Mouse (Mus musculus) embryonic facial prominence, embryonic 10.5 days (tissue): ENCODE measurements around the gene U2af1l4. TPM values are rescaled to one million over a fixed set of nuclear protein-coding genes. Genes with fewer than 3 reads are reported as not detected.

Experiments
- DNase-seq: peaks from one replicate; pipeline ENCODE4 v3.0.0-alpha.2; 2017; ENCODE audit warnings: low spot score
- H3K27ac ChIP-seq: fragments of 300-500 bp; sonication (generic); replicated peaks from 2 replicates; pipeline ENCODE4 v1.5.1; 2016; ENCODE audit warnings: mild to moderate bottlenecking
- H3K27me3 ChIP-seq: fragments of 300-500 bp; sonication (generic); replicated peaks from 2 replicates; pipeline ENCODE4 v1.6.1; 2016; ENCODE audit warnings: low read depth, mild to moderate bottlenecking; ENCODE audit not compliant: poor library complexity, severe bottlenecking
- H3K36me3 ChIP-seq: fragments of 300-500 bp; sonication (generic); replicated peaks from 2 replicates; pipeline ENCODE4 v1.6.1; 2016; ENCODE audit warnings: mild to moderate bottlenecking, moderate library complexity
- H3K4me1 ChIP-seq: fragments of 300-500 bp; sonication (generic); 2 replicates; pipeline ENCODE4 v1.6.1; 2016
- H3K4me3 ChIP-seq: fragments of 300-500 bp; sonication (generic); 2 replicates; pipeline ENCODE4 v1.5.1; 2016; ENCODE audit warnings: mild to moderate bottlenecking, moderate library complexity
- H3K9me3 ChIP-seq: fragments of 300-500 bp; sonication (generic); 2 replicates; pipeline ENCODE4 v1.6.1; 2016; ENCODE audit warnings: mild to moderate bottlenecking
- WGBS: fragments of 180-500 bp; shearing (Covaris S2); methylation state at CpG from one replicate; pipeline ENCODE4 v1.1.7; 2016; 5-methylcytosine and 5-hydroxymethylcytosine counted together
- polyA plus RNA-seq: library from polyadenylated mRNA; unstranded; fragments of >200 nt; fragmentation: Nextera tagmentation; extraction: Ambion mirVana; gene quantifications from 2 replicates; pipeline ENCODE4 v1.2.1, GENCODE M21; 2016

The U2af1l4 gene
- polyA plus RNA-seq, 1 experiment from 2014 or later: 94.9 TPM

DNA sequence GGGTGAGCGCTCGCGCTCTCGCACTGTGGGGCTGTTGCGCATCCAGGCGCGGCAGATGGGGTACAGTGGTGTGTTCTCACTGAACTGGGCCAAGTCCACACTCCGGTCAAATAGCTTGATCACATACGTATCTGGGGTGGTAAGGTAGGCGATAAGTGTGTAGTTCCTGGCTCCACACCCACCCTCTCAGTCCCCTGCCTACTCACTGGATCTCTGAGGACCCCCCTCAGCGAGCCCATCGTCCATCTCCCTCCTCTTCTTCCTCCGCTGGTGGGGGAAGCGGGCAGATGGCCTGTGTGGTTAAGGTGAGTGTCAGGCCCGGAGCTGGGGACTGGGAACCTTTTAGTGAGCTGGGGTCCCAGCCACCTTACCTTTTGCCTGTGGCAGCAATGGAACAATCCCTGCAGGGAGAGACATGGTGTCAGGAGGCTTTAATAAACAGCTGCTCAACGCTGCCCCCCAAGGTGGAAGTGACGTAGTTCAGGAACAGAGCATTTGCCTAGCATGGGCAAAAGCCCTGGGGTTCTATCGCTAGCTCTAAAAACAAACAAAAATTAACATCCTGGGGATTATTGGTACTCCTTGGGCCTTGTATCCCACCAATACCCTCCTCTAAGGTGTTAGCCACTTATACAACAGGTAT lies 6.1 kb upstream of the U2af1l4 start:
- peaks cover 37% of the 10 kb centered on the region for H3K4me1 ChIP-seq
- 92% methylated on average over 18 of the region's 18 CpGs for WGBS
- peaks cover 44% of the 10 kb centered on the region for H3K36me3 ChIP-seq
- H3K27ac ChIP-seq: no peak overlapping the region
- 0 out of 2 replicates have a peak, but pooled peaks cover 4% of the 10 kb centered on the region for H3K27me3 ChIP-seq
- H3K4me3 ChIP-seq: peak overlapping the region; percentile 23; the same call in 1 of the 2 replicates
- no peaks in the 10 kb centered on the region for H3K9me3 ChIP-seq
- DNase-seq: no peak

DNA sequence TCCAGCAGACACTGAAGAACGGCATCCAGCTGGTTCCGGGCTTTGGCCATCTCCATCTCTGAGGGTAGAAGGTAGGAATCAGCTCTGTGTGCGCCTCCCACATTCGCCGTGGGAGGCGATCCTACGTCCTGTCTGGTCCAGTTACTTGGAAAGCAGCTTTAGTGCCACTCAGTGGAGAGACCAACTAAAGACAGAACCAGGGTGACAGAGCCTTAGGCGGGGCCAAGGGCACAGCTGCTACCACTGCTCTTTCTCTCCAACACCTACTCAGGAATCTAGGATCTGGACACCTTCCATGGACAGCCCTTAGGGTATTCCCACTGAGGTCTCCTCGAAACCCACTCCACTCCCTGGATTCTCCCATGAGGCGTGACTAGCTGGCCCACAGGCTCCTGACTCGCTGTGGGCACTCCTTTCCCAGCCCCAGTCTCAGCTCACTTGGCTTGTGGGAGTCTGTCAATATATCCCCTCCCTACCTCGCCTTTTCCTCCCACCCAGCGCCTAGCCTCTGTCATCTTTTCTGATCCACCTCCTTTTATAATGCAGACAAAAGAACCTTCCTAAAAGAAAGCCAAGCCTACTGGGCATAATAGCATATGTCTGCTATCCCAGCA lies 5.1 kb upstream of the U2af1l4 start:
- Histone ChIP-seq H3K4me3 (peak overlapping the region; percentile 64), H3K36me3 (peaks cover 44% of the 10 kb centered on the region), H3K27me3 (0 out of 2 replicates have a peak, but pooled peaks cover 4% of the 10 kb centered on the region), H3K4me1 (peaks cover 37% of the 10 kb centered on the region), H3K9me3 (no peaks in the 10 kb centered on the region), H3K27ac (no peak overlapping the region)
- DNase-seq: no peak
- WGBS: 93% methylated on average over 13 of the region's 13 CpGs

DNA sequence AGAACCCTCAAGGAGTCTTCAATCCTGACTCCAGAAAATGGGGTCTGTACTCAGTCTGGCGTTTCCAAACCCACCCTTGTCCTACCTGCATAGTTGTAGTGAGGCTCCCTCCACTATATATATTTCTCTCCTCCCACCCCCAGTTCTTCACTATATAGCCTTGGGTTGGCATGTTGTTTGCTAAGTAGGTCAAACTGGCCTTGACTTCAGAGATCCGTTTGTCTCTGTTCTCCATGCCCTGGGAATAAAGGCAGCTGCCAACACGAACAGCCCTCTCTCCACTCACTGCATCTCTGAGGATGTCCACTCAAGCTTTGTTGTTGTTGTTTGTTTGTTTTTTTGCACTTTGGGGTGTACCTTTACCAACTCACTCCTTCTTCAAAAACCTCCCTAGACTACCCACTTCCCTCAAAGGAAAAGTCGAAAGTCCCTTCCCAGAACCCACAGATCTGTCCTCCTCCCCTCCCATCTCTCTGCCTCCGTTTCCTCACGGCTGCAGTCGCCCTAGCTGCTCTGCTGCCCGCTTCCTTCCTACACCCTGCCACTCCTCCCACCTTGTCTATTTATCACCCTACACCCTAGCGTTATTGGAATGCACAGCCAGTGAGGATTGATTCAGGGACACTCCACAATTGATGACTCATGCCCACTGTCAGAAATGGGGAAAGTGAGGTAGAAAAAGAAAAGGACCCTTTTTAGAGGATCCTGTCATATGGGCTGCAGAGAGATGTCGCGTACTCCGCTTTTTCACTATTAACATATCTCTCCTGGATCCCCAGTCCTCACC lies 4.3 kb upstream of the U2af1l4 start:
- Histone ChIP-seq H3K4me3 (peak overlapping the region; percentile 64), H3K4me1 (peaks cover 32% of the 10 kb centered on the region), H3K27me3 (0 out of 2 replicates have a peak, but pooled peaks cover 4% of the 10 kb centered on the region), H3K36me3 (peaks cover 44% of the 10 kb centered on the region), H3K9me3 (no peaks in the 10 kb centered on the region), H3K27ac (peak overlapping the region; percentile 72)
- DNase-seq: no peak
- 19% methylated on average over 12 of the region's 12 CpGs for WGBS

DNA sequence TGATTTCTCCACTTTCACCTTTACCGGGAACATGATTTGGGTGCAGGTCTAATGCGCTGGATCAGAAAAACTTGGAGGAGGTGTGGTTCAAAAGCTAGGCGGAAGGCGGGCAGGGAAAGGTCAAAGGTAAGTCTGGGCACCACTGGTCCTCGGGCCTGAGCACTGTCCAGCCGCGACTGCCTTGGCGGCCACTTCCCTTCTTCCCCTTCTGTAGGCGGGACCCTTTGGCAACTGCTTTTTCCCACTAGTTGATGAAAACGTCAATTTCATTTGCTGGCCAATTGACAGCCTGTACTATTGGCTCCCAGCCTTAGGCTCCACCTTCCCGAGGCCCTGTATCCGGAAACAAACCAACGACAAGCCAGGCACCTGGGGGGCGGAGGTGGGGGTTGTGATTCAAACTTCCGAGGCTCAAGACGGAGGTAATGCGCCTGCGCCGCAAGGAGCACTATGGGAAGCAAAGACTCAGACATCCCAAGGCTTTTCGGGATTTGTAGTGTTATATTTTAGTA lies 3.6 kb upstream of the U2af1l4 start, which contains the start of gene Lin37:
Gene Lin37, minus strand, starts transcription at position 396 of the 512 bp plus-strand sequence.
- Histone ChIP-seq H3K36me3 (peaks cover 42% of the 10 kb centered on the region), H3K27me3 (no peaks in the 10 kb centered on the region), H3K4me1 (peaks cover 37% of the 10 kb centered on the region), H3K27ac (peak within 1 kb of the TSS; percentile 72), H3K4me3 (peak within 1 kb of the TSS; percentile 64), H3K9me3 (no peaks in the 10 kb centered on the region)
- under 1% methylated on average over 20 of the region's 20 CpGs for WGBS
- peak; percentile 96 for DNase-seq

DNA sequence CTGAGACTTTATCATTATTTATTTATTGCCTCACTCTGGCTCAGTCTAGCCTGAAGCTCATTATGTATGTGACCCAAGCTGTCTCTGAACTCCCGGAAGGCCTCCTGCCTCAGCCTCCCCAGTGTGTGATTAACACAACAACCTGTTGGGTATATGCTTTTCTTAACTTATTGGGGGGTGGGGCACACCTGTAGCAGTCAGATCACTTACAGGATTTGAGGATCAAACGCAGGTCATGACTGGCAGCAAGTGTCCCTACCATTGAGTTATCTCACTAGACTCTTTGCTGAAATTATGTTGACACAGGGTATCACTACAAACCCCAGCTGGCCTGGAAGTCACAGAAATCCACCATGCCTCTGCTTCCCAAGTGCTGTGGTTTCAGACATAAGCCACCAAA lies 2.8 kb upstream of the U2af1l4 start:
- peak overlapping the region; percentile 64 for H3K4me3 ChIP-seq
- peaks cover 42% of the 10 kb centered on the region for H3K36me3 ChIP-seq
- H3K27me3 ChIP-seq: no peaks in the 10 kb centered on the region
- no peak overlapping the region for H3K27ac ChIP-seq
- peaks cover 37% of the 10 kb centered on the region for H3K4me1 ChIP-seq
- 75% methylated on average over 2 of the region's 2 CpGs for WGBS
- no peak for DNase-seq
- no peaks in the 10 kb centered on the region for H3K9me3 ChIP-seq

DNA sequence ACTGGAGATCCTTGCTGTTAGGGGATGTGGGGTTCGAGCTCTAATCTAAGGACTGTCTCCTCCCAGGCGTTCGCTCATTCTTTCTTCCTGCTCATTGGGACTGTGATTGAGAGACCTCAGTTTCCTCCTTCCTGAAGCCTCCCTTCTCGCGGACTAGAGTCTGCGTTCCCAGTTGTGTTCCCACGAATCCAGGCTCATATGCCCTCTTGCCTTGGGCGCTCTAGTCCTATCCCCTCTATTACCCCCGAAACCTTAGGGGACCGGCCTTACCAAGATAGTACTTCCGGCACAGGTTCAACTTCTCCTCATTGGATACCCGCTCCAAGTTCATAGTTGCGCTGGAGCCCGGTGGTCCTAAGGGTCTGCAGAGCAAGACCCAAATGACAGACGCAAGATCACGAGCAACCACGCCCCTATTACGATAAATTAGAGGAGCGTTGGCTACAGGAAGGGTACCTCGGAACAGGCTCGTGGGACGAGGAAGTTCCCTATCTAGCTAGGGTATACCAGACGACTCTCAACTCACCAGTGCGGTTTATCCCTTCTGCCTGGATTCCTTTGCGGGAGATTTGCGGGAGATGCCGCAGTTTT lies 480 bp upstream of the U2af1l4 start:
- 3% methylated on average over 27 of the region's 27 CpGs for WGBS

DNA sequence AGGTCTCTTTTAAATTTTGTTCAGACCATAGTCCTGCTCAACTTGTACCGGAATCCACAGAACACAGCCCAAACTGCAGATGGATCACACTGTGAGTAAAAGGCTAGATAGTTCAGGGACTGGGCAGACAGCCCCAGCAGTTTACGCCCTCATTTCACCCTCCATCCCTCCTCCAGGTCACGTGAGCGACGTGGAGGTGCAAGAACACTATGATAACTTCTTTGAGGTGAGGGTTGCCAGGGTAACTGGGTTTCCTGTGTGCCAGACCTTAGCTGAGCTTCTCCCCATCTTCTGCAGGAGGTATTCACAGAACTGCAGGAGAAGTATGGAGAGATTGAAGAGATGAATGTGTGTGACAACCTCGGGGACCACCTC lies 792 bp downstream of the U2af1l4 start:
- 21% methylated on average over 6 of the region's 6 CpGs for WGBS
- no peak for DNase-seq
- peaks cover 49% of the 10 kb centered on the region for H3K36me3 ChIP-seq
- H3K27me3 ChIP-seq: no peaks in the 10 kb centered on the region
- H3K9me3 ChIP-seq: no peaks in the 10 kb centered on the region
- H3K4me3 ChIP-seq: peak overlapping the region; percentile 84
- peak overlapping the region; percentile 93 for H3K27ac ChIP-seq
- H3K4me1 ChIP-seq: peaks cover 27% of the 10 kb centered on the region

More for the DNA sequence above, 480 bp upstream of the U2af1l4 start:
- Histone ChIP-seq H3K27me3 (no peaks in the 10 kb centered on the region), H3K27ac (peak overlapping the region; percentile 93), H3K4me1 (peaks cover 37% of the 10 kb centered on the region), H3K36me3 (peaks cover 42% of the 10 kb centered on the region), H3K9me3 (no peaks in the 10 kb centered on the region), H3K4me3 (peak overlapping the region; percentile 84)
- no peak for DNase-seq

DNA sequence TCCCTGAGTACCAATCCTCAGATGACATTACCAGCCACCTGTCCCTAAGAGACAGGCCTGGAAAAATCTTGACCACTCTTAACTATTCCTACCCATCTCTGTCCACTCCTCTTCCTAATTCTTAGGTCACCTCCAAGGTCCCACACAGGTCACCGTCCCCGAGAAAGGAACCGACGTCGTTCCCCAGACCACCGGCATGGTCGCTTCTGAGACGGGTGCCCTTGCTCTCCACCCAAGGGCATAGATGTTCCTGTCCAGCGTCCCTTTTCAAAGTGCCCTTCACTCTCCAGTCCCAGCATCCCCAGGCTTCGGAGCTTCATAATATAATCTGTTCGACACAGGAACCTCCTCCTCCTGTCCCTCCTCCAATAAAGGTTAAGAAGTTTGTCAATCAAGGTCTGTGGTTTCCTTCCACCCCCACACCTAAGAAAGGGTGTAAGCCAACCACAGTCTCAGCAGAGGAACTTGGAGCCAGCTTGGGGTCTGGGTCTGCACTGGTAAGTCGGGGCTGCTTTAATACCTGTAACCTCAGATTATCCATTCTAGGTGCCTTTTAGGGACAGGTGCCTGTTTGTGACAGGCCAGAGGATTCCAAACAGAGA lies 2.0 kb downstream of the U2af1l4 start, which contains the start of gene Igflr1:
Gene Igflr1, plus strand, starts transcription at position 458 of the 602 bp plus-strand sequence.
- no peaks in the 10 kb centered on the region for H3K9me3 ChIP-seq
- WGBS: 94% methylated on average over 12 of the region's 12 CpGs
- DNase-seq: no peak
- peaks cover 20% of the 10 kb centered on the region for H3K4me1 ChIP-seq
- no peaks in the 10 kb centered on the region for H3K27me3 ChIP-seq
- no peak within 1 kb of the TSS for H3K27ac ChIP-seq
- H3K4me3 ChIP-seq: peak within 1 kb of the TSS; percentile 84
- H3K36me3 ChIP-seq: peaks cover 61% of the 10 kb centered on the region

DNA sequence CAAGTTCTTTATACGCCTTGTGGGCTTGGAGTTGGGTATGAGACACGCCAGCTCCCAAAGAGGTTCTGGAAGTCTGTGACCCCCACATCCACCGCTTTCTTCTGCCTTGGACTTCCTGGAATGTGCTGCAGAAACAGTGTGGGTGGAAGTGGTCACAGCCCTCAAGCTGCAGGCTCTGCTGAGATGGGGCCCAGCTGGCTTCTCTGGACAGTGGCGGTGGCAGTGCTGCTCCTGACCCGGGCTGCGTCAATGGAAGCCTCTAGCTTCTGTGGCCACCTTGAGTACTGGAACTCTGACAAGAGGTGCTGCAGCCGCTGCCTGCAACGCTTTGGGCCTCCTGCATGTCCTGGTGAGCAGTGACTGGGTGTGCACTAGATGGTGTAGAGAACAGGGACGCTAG lies 2.9 kb downstream of the U2af1l4 start:
- DNase-seq: no peak
- Histone ChIP-seq H3K27me3 (no peaks in the 10 kb centered on the region), H3K27ac (no peak overlapping the region), H3K36me3 (peaks cover 70% of the 10 kb centered on the region), H3K4me1 (peaks cover 17% of the 10 kb centered on the region), H3K9me3 (no peaks in the 10 kb centered on the region), H3K4me3 (no peak overlapping the region)
- 90% methylated on average over 9 of the region's 9 CpGs for WGBS

DNA sequence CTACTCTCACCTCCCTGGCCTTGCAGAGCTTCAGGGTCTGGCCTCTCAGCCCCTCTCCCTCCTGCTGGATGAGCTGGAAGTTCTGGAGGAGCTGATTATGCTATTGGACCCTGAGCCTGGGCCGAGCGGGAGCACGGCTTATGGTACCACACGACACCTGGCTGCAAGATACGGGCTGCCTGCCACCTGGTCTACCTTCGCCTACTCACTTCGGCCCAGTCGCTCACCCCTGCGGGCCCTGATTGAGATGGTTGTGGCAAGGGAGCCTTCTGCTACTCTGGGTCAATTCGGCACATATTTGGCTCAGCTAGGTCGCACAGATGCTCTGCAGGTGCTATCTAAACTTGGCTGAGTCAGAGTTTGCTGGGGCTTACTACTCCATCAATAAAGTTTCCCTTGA lies 4.5 kb downstream of the U2af1l4 start:
- no peak for DNase-seq
- peaks cover 8% of the 10 kb centered on the region for H3K4me1 ChIP-seq
- no peak overlapping the region for H3K4me3 ChIP-seq
- H3K27ac ChIP-seq: no peak overlapping the region
- H3K9me3 ChIP-seq: no peaks in the 10 kb centered on the region
- WGBS: 86% methylated on average over 11 of the region's 11 CpGs
- peaks cover 82% of the 10 kb centered on the region for H3K36me3 ChIP-seq
- H3K27me3 ChIP-seq: no peaks in the 10 kb centered on the region

DNA sequence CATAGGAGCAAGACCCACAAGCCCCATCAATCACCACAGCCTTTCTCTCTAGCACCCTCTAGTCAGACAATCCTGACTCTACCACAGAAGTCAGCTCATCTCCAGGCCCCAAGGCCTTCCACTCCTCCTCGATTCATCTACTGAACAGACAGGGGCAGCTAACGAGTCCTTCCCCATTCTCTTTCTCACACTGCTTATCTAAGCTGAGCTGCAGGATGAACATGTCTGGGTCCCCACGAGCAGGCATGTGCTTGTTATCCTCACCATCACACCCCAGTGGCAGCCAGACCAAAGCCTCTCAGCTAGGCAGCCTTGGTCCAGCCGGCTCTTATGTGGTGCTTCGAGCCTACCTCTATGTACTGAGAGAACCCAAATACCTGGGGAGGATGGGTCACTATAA lies 9.3 kb downstream of the U2af1l4 start:
- H3K36me3 ChIP-seq: peaks cover 98% of the 10 kb centered on the region
- WGBS: 87% methylated on average over 5 of the region's 5 CpGs

DNA sequence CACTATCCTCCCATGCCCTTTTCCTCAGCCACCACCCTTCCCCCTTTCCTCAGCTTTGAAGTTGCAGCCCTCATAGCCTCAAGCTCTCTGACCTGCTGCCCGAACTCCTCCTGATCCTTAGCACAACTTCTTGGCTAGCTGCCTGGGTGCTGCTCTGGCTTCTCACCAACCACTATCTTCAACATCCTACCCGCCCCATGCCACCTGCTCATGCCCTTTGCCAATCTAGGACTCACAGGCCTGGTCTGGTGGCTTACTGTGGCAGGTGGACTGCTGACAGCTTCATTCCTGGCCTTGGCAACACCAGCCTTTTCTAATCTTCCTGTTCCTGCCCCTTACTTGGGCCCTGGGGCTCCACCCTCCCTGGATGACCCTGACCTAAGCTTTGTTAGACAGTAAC lies 9.9 kb downstream of the U2af1l4 start:
- H3K4me1 ChIP-seq: no peaks in the 10 kb centered on the region
- no peak overlapping the region for H3K27ac ChIP-seq
- peaks cover 100% of the 10 kb centered on the region for H3K36me3 ChIP-seq
- no peaks in the 10 kb centered on the region for H3K27me3 ChIP-seq
- DNase-seq: no peak
- 84% methylated on average over 2 of the region's 2 CpGs for WGBS
- no peak overlapping the region for H3K4me3 ChIP-seq
- H3K9me3 ChIP-seq: no peaks in the 10 kb centered on the region

More for the DNA sequence above, 9.3 kb downstream of the U2af1l4 start:
- Histone ChIP-seq H3K4me3 (no peak overlapping the region), H3K4me1 (no peaks in the 10 kb centered on the region), H3K27ac (no peak overlapping the region), H3K27me3 (no peaks in the 10 kb centered on the region), H3K9me3 (no peaks in the 10 kb centered on the region)
- DNase-seq: no peak
